Comparison of ENCODE assay signal across 9 mouse cellular contexts in genomic region chr11:67588828-67589314, GRCm38 (mm10).
DNase-seq lines count a peak whose midpoint lies in the region; ATAC-seq and TF ChIP-seq lines count a peak whose summit lies in the region.
"Had no signal": no experiment of that assay in that cellular context is flagged by ENCODE, and none has a peak within 500 bp of the region (broad histone marks: within the 10 kb centered on the region; RNA-seq: fewer than 3 reads in every experiment).

No protein-coding gene starts in this region.

- H3K36me3 ChIP-seq in liver, embryonic 12.5 days: no peaks in the 10 kb centered on the region
- peaks cover 26% of the 10 kb centered on the region; the same call in 1 of the 2 replicates for H3K36me3 ChIP-seq in macrophage (ENCODE audit: inconsistent target)
- no peaks in the 10 kb centered on the region for H3K36me3 ChIP-seq in small intestine, adult 2 months (ENCODE audit: control insufficient read depth, insufficient read depth, low read length)
- H3K36me3 ChIP-seq: lung, embryonic 15.5 days had no signal

- WGBS in liver, embryonic 12.5 days (ENCODE audit: insufficient replicate concordance): 20% methylated on average over 9 of the region's 9 CpGs
- 0% methylated on average over 9 of the region's 9 CpGs for WGBS in bone marrow, adult 2 months
- under 1% methylated on average over 9 of the region's 9 CpGs for WGBS in macrophage (ENCODE audit: missing documents)
- 62% methylated on average over 9 of the region's 9 CpGs for WGBS in small intestine, adult 2 months

- no peak for TF ChIP-seq CTCF in bone marrow, adult 2 months (IDR thresholded peaks at IDR 0.05; ENCODE audit: control insufficient read depth, insufficient read depth, low read length)
- no peak for TF ChIP-seq CTCF in small intestine, adult 2 months (IDR thresholded peaks at IDR 0.05; ENCODE audit: extremely low read depth, insufficient read length, insufficient replicate concordance, low read depth, low read length)

- peaks cover 67% of the 10 kb centered on the region for H3K79me2 ChIP-seq in macrophage (ENCODE audit: inconsistent target)

- no peaks in the 10 kb centered on the region for H3K9me3 ChIP-seq in liver, embryonic 12.5 days (replicated peaks)
- H3K9me3 ChIP-seq: lung, embryonic 15.5 days had no signal

- peak; percentile 25; the same call in 1 of the 2 replicates for TF ChIP-seq POLR2A in bone marrow, adult 2 months (IDR thresholded peaks at IDR 0.05; ENCODE audit: borderline replicate concordance, control insufficient read depth, low read depth, low read length)
- TF ChIP-seq POLR2A in small intestine, adult 2 months (IDR thresholded peaks at IDR 0.05; ENCODE audit: low read depth, low read length): no peak

- no peaks in the 10 kb centered on the region for H3K27me3 ChIP-seq in liver, embryonic 12.5 days (replicated peaks)
- H3K27me3 ChIP-seq in small intestine, adult 2 months (ENCODE audit: control insufficient read depth, insufficient read depth, low read length): no peaks in the 10 kb centered on the region
- H3K27me3 ChIP-seq: lung, embryonic 15.5 days had no signal

- no peak for ATAC-seq in liver, embryonic 12.5 days
- peak; percentile 75 for ATAC-seq in granulocyte monocyte progenitor cell, adult 5-6 weeks (replicated peaks; ENCODE audit: poor library complexity, severe bottlenecking)

- DNase-seq in liver (peak; percentile 49), MN1 (ENCODE audit: low spot score) (no peak)
- peak; percentile 89 for DNase-seq in layer of hippocampus, adult 9-11 months

- H3K4me3 ChIP-seq in liver, embryonic 12.5 days: no peak overlapping the region
- H3K4me3 ChIP-seq in bone marrow, adult 2 months (replicated peaks; ENCODE audit: control insufficient read depth, low read depth, low read length): peak overlapping the region; percentile 76
- peak overlapping the region; percentile 15; the same call in 1 of the 2 replicates for H3K4me3 ChIP-seq in macrophage (ENCODE audit: inconsistent target)
- H3K4me3 ChIP-seq in small intestine, adult 2 months (ENCODE audit: low read depth, low read length): peak overlapping the region; percentile 27
- H3K4me3 ChIP-seq: lung, embryonic 15.5 days had no signal

- no peak overlapping the region for H3K4me2 ChIP-seq in liver, embryonic 12.5 days
- H3K4me2 ChIP-seq: lung, embryonic 15.5 days had no signal

- H3K4me1 ChIP-seq in liver, embryonic 12.5 days: no peaks in the 10 kb centered on the region
- peaks cover 11% of the 10 kb centered on the region for H3K4me1 ChIP-seq in bone marrow, adult 2 months (ENCODE audit: control insufficient read depth, insufficient read depth, low read length)
- H3K4me1 ChIP-seq in small intestine, adult 2 months (ENCODE audit: control insufficient read depth, insufficient read depth, insufficient read length, low read length): peaks cover 2% of the 10 kb centered on the region; the same call in 1 of the 2 replicates

- no peak overlapping the region for H3K27ac ChIP-seq in liver, embryonic 12.5 days
- H3K27ac ChIP-seq in bone marrow, adult 2 months (ENCODE audit: control insufficient read depth, insufficient read depth, low read depth, low read length, poor library complexity): peak overlapping the region; percentile 89
- H3K27ac ChIP-seq in macrophage: peak overlapping the region; percentile 93
- peak overlapping the region; percentile 43; the same call in 1 of the 2 replicates for H3K27ac ChIP-seq in small intestine, adult 2 months (ENCODE audit: insufficient read depth, low read depth, low read length)
- H3K27ac ChIP-seq: lung, embryonic 15.5 days had no signal

- H3K9ac ChIP-seq in liver, embryonic 12.5 days: no peak overlapping the region
- H3K9ac ChIP-seq: lung, embryonic 15.5 days had no signal
